Mouse (Mus musculus) cortical plate, adult 2 months (tissue): Measurements from ENCODE around the gene Gfod1.

ENCODE experiments used
- CTCF ChIP-seq: fragments of 200-500 bp; IDR thresholded peaks from 2 replicates; pipeline ENCODE4 v1.5.1; 2011; ENCODE audit warnings: mild to moderate bottlenecking, control low read depth, low read length; ENCODE audit not compliant: insufficient read depth; ENCODE audit errors: extremely low read depth
- POLR2A ChIP-seq: fragments of 200-500 bp; IDR thresholded peaks from 2 replicates; pipeline ENCODE4 v1.6.1; 2011; ENCODE audit warnings: mild to moderate bottlenecking, low read length, control low read depth; ENCODE audit not compliant: insufficient read depth; ENCODE audit errors: extremely low read depth

- TF ChIP-seq POLR2A, result no peak
- TF ChIP-seq CTCF, result no peak
Observed at GRCm38 (mm10) chr13:43157370-43157769, 146.6 kb downstream of the Gfod1 start.
